Comparison of ENCODE assay signal across 10 mouse cellular contexts in the genomic region with DNA sequence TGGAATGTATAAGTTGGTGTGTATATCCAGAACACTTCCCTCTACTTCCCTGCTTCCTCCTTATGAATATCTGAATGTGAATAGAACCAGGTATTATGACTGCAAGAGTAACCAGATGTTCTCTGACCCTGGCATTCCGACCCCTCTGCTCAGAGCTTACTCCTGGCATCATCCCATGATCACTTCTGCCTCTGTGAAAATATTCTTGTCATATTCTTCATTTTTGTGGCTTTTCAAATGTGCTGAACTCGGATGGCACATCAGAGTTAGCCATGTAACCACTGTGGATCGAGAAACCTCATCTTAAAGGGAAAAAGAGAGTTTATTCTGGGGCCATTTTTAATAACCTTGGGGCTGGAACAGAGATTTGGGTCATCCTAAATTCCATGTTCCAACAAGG. TPM values are rescaled to one million over a fixed set of nuclear protein-coding genes. Genes with fewer than 3 reads are reported as not detected.
DNase-seq lines count a peak whose midpoint lies in the region; ATAC-seq and TF ChIP-seq lines count a peak whose summit lies in the region.
"Had no signal": no experiment of that assay in that cellular context is flagged by ENCODE, and none has a peak within 500 bp of the region (broad histone marks: within the 10 kb centered on the region; RNA-seq: fewer than 3 reads in every experiment).

A gene (minus strand): TSS at position 101 of the 400 bp plus-strand sequence.

- no peak for TF ChIP-seq POLR2A in bone marrow macrophage, adult 2 months (IDR thresholded peaks at IDR 0.05; ENCODE audit: borderline replicate concordance, low read depth, low read length)

- TF ChIP-seq CTCF in kidney, postnatal 0 days (IDR thresholded peaks at IDR 0.05; ENCODE audit: low read depth): no peak
- no peak for TF ChIP-seq CTCF in bone marrow macrophage, adult 2 months (IDR thresholded peaks at IDR 0.05; ENCODE audit: low read depth, low read length)

- no peaks in the 10 kb centered on the region for H3K27me3 ChIP-seq in kidney, postnatal 0 days (ENCODE audit: insufficient read depth, low read length)
- peaks cover 10% of the 10 kb centered on the region for H3K27me3 ChIP-seq in forebrain, embryonic 15.5 days
- peaks cover 9% of the 10 kb centered on the region; the same call in 1 of the 2 replicates for H3K27me3 ChIP-seq in midbrain, embryonic 12.5 days

- no peak for ATAC-seq in kidney, postnatal 0 days (replicated peaks; ENCODE audit: low FRiP score, low read depth)
- ATAC-seq in forebrain, embryonic 15.5 days (replicated peaks): no peak
- ATAC-seq in midbrain, embryonic 12.5 days (ENCODE audit: low FRiP score, low read depth): no peak
- ATAC-seq: Patski had no signal

- H3K4me1 ChIP-seq in kidney, postnatal 0 days (replicated peaks; ENCODE audit: insufficient read depth, low read length): no peaks in the 10 kb centered on the region
- H3K4me1 ChIP-seq in bone marrow macrophage, adult 2 months (ENCODE audit: control insufficient read depth, insufficient read depth, low read length): peaks cover 41% of the 10 kb centered on the region
- peaks cover 21% of the 10 kb centered on the region for H3K4me1 ChIP-seq in forebrain, embryonic 15.5 days
- H3K4me1 ChIP-seq in midbrain, embryonic 12.5 days: peaks cover 18% of the 10 kb centered on the region

- peak within 1 kb of the TSS; percentile 96; the same call in 1 of the 2 replicates for H3K4me2 ChIP-seq in kidney, postnatal 0 days (ENCODE audit: low read length)
- peak within 1 kb of the TSS; percentile 93; the same call in 1 of the 2 replicates for H3K4me2 ChIP-seq in forebrain, embryonic 15.5 days (replicated peaks)
- H3K4me2 ChIP-seq in midbrain, embryonic 12.5 days (replicated peaks): peak within 1 kb of the TSS; percentile 76; the same call in 1 of the 2 replicates

- H3K36me3 ChIP-seq in kidney, postnatal 0 days (ENCODE audit: insufficient read depth, low read length): no peaks in the 10 kb centered on the region
- peaks cover 4% of the 10 kb centered on the region; the same call in 1 of the 2 replicates for H3K36me3 ChIP-seq in forebrain, embryonic 15.5 days
- H3K36me3 ChIP-seq in midbrain, embryonic 12.5 days: no peaks in the 10 kb centered on the region

- 71% methylated on average over 3 of the region's 3 CpGs for WGBS in kidney, postnatal 0 days
- 71% methylated on average over 3 of the region's 3 CpGs for WGBS in forebrain, embryonic 15.5 days
- WGBS in midbrain, embryonic 12.5 days: 72% methylated on average over 3 of the region's 3 CpGs

- no peaks in the 10 kb centered on the region for H3K9me3 ChIP-seq in kidney, postnatal 0 days (replicated peaks; ENCODE audit: low read length)
- no peaks in the 10 kb centered on the region for H3K9me3 ChIP-seq in forebrain, embryonic 15.5 days
- H3K9me3 ChIP-seq in midbrain, embryonic 12.5 days: no peaks in the 10 kb centered on the region

- H3K9ac ChIP-seq in kidney, postnatal 0 days (ENCODE audit: low read depth, low read length): no peak within 1 kb of the TSS
- H3K9ac ChIP-seq in forebrain, embryonic 15.5 days (replicated peaks): no peak within 1 kb of the TSS
- no peak within 1 kb of the TSS for H3K9ac ChIP-seq in midbrain, embryonic 12.5 days (replicated peaks)

- no peak within 1 kb of the TSS; the same call in 1 of the 2 replicates for H3K4me3 ChIP-seq in kidney, postnatal 0 days (replicated peaks; ENCODE audit: low read depth, low read length)
- peak within 1 kb of the TSS; percentile 32 for H3K4me3 ChIP-seq in bone marrow macrophage, adult 2 months (ENCODE audit: insufficient read depth, low read length)
- no peak within 1 kb of the TSS for H3K4me3 ChIP-seq in forebrain, embryonic 15.5 days
- H3K4me3 ChIP-seq in midbrain, embryonic 12.5 days: no peak within 1 kb of the TSS

- no peak within 1 kb of the TSS for H3K27ac ChIP-seq in kidney, postnatal 0 days
- H3K27ac ChIP-seq in bone marrow macrophage, adult 2 months (ENCODE audit: insufficient read depth, low read depth, low read length): peak within 1 kb of the TSS; percentile 99
- no peak within 1 kb of the TSS for H3K27ac ChIP-seq in forebrain, embryonic 15.5 days (replicated peaks)
- H3K27ac ChIP-seq in midbrain, embryonic 12.5 days (replicated peaks): no peak within 1 kb of the TSS

- no peak for DNase-seq in kidney, postnatal 0 days (ENCODE audit: low spot score)
- no peak for DNase-seq in kidney, adult 9 months
- no peak for DNase-seq in frontal cortex, adult 2 months (ENCODE audit: extremely low spot score in 1 of 2, low spot score in 1 of 2)
- DNase-seq in spleen, postnatal 4 days (ENCODE audit: low spot score in 2 of 2): no peak
- DNase-seq: cerebellum, adult 8-10 months; gastrocnemius, postnatal 25 days had no signal

RNA-seq across cellular contexts. Expression of the gene that starts here (rescaled TPM):
- 0.33 and 0.51 TPM in 2 replicates for polyA plus RNA-seq in kidney, postnatal 0 days (2015; fragmentation: Nextera tagmentation; extraction: Ambion mirVana)
- polyA plus RNA-seq in bone marrow macrophage, adult 2 months (2012; ENCODE audit: insufficient read depth, insufficient read length, missing spikeins): 2.4 TPM in 1 of 2 replicates, not detected in the other
- polyA plus RNA-seq in forebrain, embryonic 15.5 days (2015; fragmentation: Nextera tagmentation; extraction: Ambion mirVana): 4.4 and 6.4 TPM in 2 replicates
- polyA plus RNA-seq in midbrain, embryonic 12.5 days (2016; fragmentation: Nextera tagmentation; extraction: Ambion mirVana): 1.3 TPM in 1 of 2 replicates, not detected in the other
- 3.0 and 3.6 TPM in 2 replicates for polyA plus RNA-seq in frontal cortex, adult 2 months (2012; rRNA removed)
